Mouse (Mus musculus): Measurements from ENCODE around the gene Parm1. TPM values are rescaled to one million over a fixed set of nuclear protein-coding genes. Genes with fewer than 3 reads are reported as not detected.

Gene Parm1
- polyA plus RNA-seq, 1 experiment from 2014 or later = 26.8 TPM

- no peak overlapping the region for H3K27ac ChIP-seq
- no peaks in the 10 kb centered on the region for H3K36me3 ChIP-seq
- peak; percentile 70; the same call in 1 of the 2 replicates for ATAC-seq (ENCODE audit: low FRiP score, low read depth)
- H3K27me3 ChIP-seq = no peaks in the 10 kb centered on the region
- no peaks in the 10 kb centered on the region for H3K9me3 ChIP-seq
- no peak overlapping the region for H3K4me2 ChIP-seq (replicated peaks)
- 81% methylated on average over 11 of the region's 11 CpGs for WGBS
- no peak overlapping the region for H3K9ac ChIP-seq
- H3K4me3 ChIP-seq = no peak overlapping the region
- H3K4me1 ChIP-seq = peaks cover 25% of the 10 kb centered on the region
Observed at GRCm38 (mm10) chr5:91617331-91618233, 100.2 kb downstream of the Parm1 start.

- no peak overlapping the region for H3K9ac ChIP-seq
- H3K4me2 ChIP-seq (replicated peaks) = no peak overlapping the region
- no peaks in the 10 kb centered on the region for H3K27me3 ChIP-seq
- H3K27ac ChIP-seq = no peak overlapping the region
- H3K9me3 ChIP-seq = no peaks in the 10 kb centered on the region
- no peak overlapping the region for H3K4me3 ChIP-seq
- 81% methylated on average over 4 of the region's 4 CpGs for WGBS
- no peaks in the 10 kb centered on the region for H3K36me3 ChIP-seq
- peaks cover 25% of the 10 kb centered on the region for H3K4me1 ChIP-seq
- no peak for ATAC-seq (ENCODE audit: low FRiP score, low read depth)
Observed at GRCm38 (mm10) chr5:91618661-91619173, 101.3 kb downstream of the Parm1 start.

DNA sequence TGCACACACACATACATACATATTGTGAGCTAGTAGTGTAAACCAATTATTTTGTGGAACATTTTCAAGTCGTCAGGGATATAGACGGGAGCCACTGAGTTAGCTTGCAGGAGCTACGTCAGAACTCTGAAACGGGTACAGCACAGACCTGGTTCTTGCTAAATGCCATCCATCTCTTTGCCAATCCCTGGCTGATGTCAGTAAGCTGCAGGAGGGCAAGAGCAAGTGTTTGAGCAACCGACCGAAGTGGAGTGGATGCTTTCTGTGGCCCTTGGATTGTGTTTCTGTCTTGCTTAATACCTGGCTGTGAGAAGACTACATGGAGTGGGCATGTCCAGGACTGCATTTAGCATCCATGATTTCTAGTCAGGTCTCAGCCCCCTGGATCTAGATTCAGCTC lies 103.8 kb downstream of the Parm1 start:
- no peak overlapping the region for H3K27ac ChIP-seq

DNA sequence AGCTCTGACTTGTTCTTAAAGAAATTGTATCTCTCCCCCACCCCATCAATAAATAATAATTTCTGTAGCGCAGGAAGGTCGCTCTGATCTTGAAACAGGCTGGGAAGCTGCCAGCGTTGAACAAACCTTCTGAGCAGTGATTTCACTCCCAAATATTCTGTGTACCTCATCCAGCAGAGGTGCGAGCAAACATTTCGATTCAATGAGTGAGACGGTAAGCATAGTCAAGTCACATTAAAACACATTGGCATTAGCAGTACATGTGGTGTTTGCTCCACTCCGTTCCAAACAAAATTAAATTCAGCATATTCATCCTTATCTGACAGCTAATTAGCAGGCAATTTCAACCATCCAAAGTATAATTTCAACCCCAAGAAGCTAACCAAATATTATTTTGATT lies 109.4 kb downstream of the Parm1 start:
- Histone ChIP-seq H3K4me2 (replicated peaks) (no peak overlapping the region), H3K27me3 (no peaks in the 10 kb centered on the region), H3K9me3 (no peaks in the 10 kb centered on the region), H3K36me3 (no peaks in the 10 kb centered on the region; the same call in 1 of the 2 replicates), H3K4me1 (peaks cover 4% of the 10 kb centered on the region; the same call in 1 of the 2 replicates), H3K9ac (no peak overlapping the region), H3K27ac (no peak overlapping the region), H3K4me3 (no peak overlapping the region)
- WGBS = 94% methylated on average over 7 of the region's 7 CpGs
- ATAC-seq (ENCODE audit: low FRiP score, low read depth) = no peak

More for the DNA sequence above, 103.8 kb downstream of the Parm1 start:
- Histone ChIP-seq H3K27me3 (no peaks in the 10 kb centered on the region), H3K4me3 (no peak overlapping the region), H3K9me3 (no peaks in the 10 kb centered on the region), H3K36me3 (no peaks in the 10 kb centered on the region), H3K4me2 (replicated peaks) (no peak overlapping the region), H3K9ac (no peak overlapping the region), H3K4me1 (peaks cover 25% of the 10 kb centered on the region)
- no peak for ATAC-seq (ENCODE audit: low FRiP score, low read depth)
- WGBS = 85% methylated on average over 6 of the region's 6 CpGs

GRCm38 (mm10) chr5:91629472-91629871 lies 112.1 kb downstream of the Parm1 start:
- no peaks in the 10 kb centered on the region for H3K27me3 ChIP-seq
- no peak overlapping the region for H3K9ac ChIP-seq
- H3K9me3 ChIP-seq = no peaks in the 10 kb centered on the region
- H3K27ac ChIP-seq = no peak overlapping the region
- peaks cover 4% of the 10 kb centered on the region; the same call in 1 of the 2 replicates for H3K4me1 ChIP-seq
- no peaks in the 10 kb centered on the region; the same call in 1 of the 2 replicates for H3K36me3 ChIP-seq
- no peak overlapping the region for H3K4me2 ChIP-seq (replicated peaks)
- no peak for ATAC-seq (ENCODE audit: low FRiP score, low read depth)
- no peak overlapping the region for H3K4me3 ChIP-seq
- WGBS = 61% methylated on average over 5 of the region's 5 CpGs

GRCm38 (mm10) chr5:91651330-91651729 lies 133.9 kb downstream of the Parm1 start:
- H3K9me3 ChIP-seq = no peaks in the 10 kb centered on the region
- H3K9ac ChIP-seq = no peak overlapping the region
- H3K27me3 ChIP-seq = no peaks in the 10 kb centered on the region
- H3K36me3 ChIP-seq = no peaks in the 10 kb centered on the region
- no peak overlapping the region for H3K4me2 ChIP-seq (replicated peaks)
- no peak overlapping the region for H3K4me3 ChIP-seq
- H3K4me1 ChIP-seq = no peaks in the 10 kb centered on the region
- no peak overlapping the region for H3K27ac ChIP-seq
- ATAC-seq (ENCODE audit: low FRiP score, low read depth) = no peak
- 74% methylated on average over 4 of the region's 4 CpGs for WGBS

GRCm38 (mm10) chr5:91653061-91653915 lies 135.9 kb downstream of the Parm1 start:
- Histone ChIP-seq H3K27ac (no peak overlapping the region), H3K4me1 (no peaks in the 10 kb centered on the region), H3K9me3 (no peaks in the 10 kb centered on the region), H3K4me2 (replicated peaks) (no peak overlapping the region), H3K4me3 (no peak overlapping the region), H3K27me3 (no peaks in the 10 kb centered on the region), H3K9ac (no peak overlapping the region), H3K36me3 (no peaks in the 10 kb centered on the region)
- ATAC-seq (ENCODE audit: low FRiP score, low read depth) = no peak
- WGBS = 68% methylated on average over 14 of the region's 14 CpGs

- H3K4me3 ChIP-seq = no peak overlapping the region
- H3K9me3 ChIP-seq = no peaks in the 10 kb centered on the region
- H3K27ac ChIP-seq = no peak overlapping the region
- ATAC-seq (ENCODE audit: low FRiP score, low read depth) = no peak
- H3K4me1 ChIP-seq = no peaks in the 10 kb centered on the region
- H3K9ac ChIP-seq = no peak overlapping the region
- H3K36me3 ChIP-seq = no peaks in the 10 kb centered on the region
- H3K4me2 ChIP-seq (replicated peaks) = no peak overlapping the region
- H3K27me3 ChIP-seq = no peaks in the 10 kb centered on the region
- WGBS = 82% methylated on average over 3 of the region's 3 CpGs
Observed at GRCm38 (mm10) chr5:91654331-91655048, 137.1 kb downstream of the Parm1 start.

- no peaks in the 10 kb centered on the region for H3K36me3 ChIP-seq
- no peak overlapping the region for H3K9ac ChIP-seq
- no peak overlapping the region for H3K27ac ChIP-seq
- H3K9me3 ChIP-seq = no peaks in the 10 kb centered on the region
- WGBS = 60% methylated on average over 3 of the region's 3 CpGs
- H3K4me2 ChIP-seq (replicated peaks) = no peak overlapping the region
- no peaks in the 10 kb centered on the region for H3K27me3 ChIP-seq
- H3K4me3 ChIP-seq = no peak overlapping the region
- no peak for ATAC-seq (ENCODE audit: low FRiP score, low read depth)
- H3K4me1 ChIP-seq = no peaks in the 10 kb centered on the region
Observed at GRCm38 (mm10) chr5:91655263-91655662, 137.8 kb downstream of the Parm1 start.

- 88% methylated on average over 1 of the region's 1 CpGs for WGBS
- Histone ChIP-seq H3K36me3 (no peaks in the 10 kb centered on the region), H3K4me2 (replicated peaks) (no peak overlapping the region), H3K9me3 (no peaks in the 10 kb centered on the region), H3K4me1 (no peaks in the 10 kb centered on the region), H3K27ac (no peak overlapping the region), H3K9ac (no peak overlapping the region), H3K4me3 (no peak overlapping the region), H3K27me3 (no peaks in the 10 kb centered on the region)
- ATAC-seq (ENCODE audit: low FRiP score, low read depth) = no peak
Observed at GRCm38 (mm10) chr5:91662715-91663114, 145.3 kb downstream of the Parm1 start.

- WGBS = 81% methylated on average over 4 of the region's 4 CpGs
- H3K27ac ChIP-seq = no peak overlapping the region
- no peaks in the 10 kb centered on the region for H3K4me1 ChIP-seq
- H3K9ac ChIP-seq = no peak overlapping the region
- H3K4me3 ChIP-seq = no peak overlapping the region
- no peak overlapping the region for H3K4me2 ChIP-seq (replicated peaks)
- no peaks in the 10 kb centered on the region for H3K36me3 ChIP-seq
- no peak for ATAC-seq (ENCODE audit: low FRiP score, low read depth)
- H3K27me3 ChIP-seq = no peaks in the 10 kb centered on the region
- H3K9me3 ChIP-seq = no peaks in the 10 kb centered on the region
Observed at GRCm38 (mm10) chr5:91667127-91667526, 149.7 kb downstream of the Parm1 start.

Measured in limb, embryonic 13.5 days (tissue).